Mouse (Mus musculus) hindbrain, embryonic 11.5 days (tissue): ENCODE measurements at regions not wholly inside any gene's neighbourhood (a gene's known extent, or its start where the extent isn't known, plus 50 kb on each side); places are given as distances from the start of the nearest gene placed in this dataset.

ENCODE experiments used
- ATAC-seq: fragments of 200-750 bp; cut with Nextera tagmentation; 2 replicates; pipeline ENCODE4 v1.8.0; 2017; ENCODE audit warnings: mild to moderate bottlenecking, moderate TSS enrichment, moderate library complexity; ENCODE audit not compliant: low FRiP score
- DNase-seq: peaks from one replicate; pipeline ENCODE4 v3.0.0-alpha.2; 2015; ENCODE audit warnings: low spot score
- H3K27ac ChIP-seq: fragments of 300-500 bp; sonication (generic); 2 replicates; pipeline ENCODE4 v1.5.1; 2014; ENCODE audit warnings: mild to moderate bottlenecking, low read depth, low read length
- H3K27me3 ChIP-seq: fragments of 300-500 bp; sonication (generic); 2 replicates; pipeline ENCODE4 v1.6.1; 2014; ENCODE audit warnings: mild to moderate bottlenecking, low read length, moderate library complexity, mixed read lengths; ENCODE audit not compliant: control insufficient read depth, insufficient read depth
- H3K36me3 ChIP-seq: fragments of 300-500 bp; sonication (generic); 2 replicates; pipeline ENCODE4 v1.6.1; 2014; ENCODE audit warnings: mild to moderate bottlenecking, low read length, moderate library complexity, mixed read lengths; ENCODE audit not compliant: control insufficient read depth, insufficient read depth
- H3K4me1 ChIP-seq: fragments of 300-500 bp; sonication (generic); replicated peaks from 2 replicates; pipeline ENCODE4 v1.6.1; 2014; ENCODE audit warnings: low read length, mixed read lengths; ENCODE audit not compliant: control insufficient read depth, insufficient read depth
- H3K4me2 ChIP-seq: fragments of 300-500 bp; sonication (generic); replicated peaks from 2 replicates; pipeline ENCODE4 v1.6.1; 2014; ENCODE audit warnings: mild to moderate bottlenecking, low read depth, low read length
- H3K4me3 ChIP-seq: fragments of 300-500 bp; sonication (generic); 2 replicates; pipeline ENCODE4 v1.5.1; 2014; ENCODE audit warnings: low read depth, low read length
- H3K9ac ChIP-seq: fragments of 300-500 bp; sonication (generic); 2 replicates; pipeline ENCODE4 v1.6.1; 2014; ENCODE audit warnings: low read depth, low read length
- H3K9me3 ChIP-seq: fragments of 300-500 bp; sonication (generic); 2 replicates; pipeline ENCODE4 v1.6.1; 2016; ENCODE audit warnings: low read length; ENCODE audit not compliant: control insufficient read depth
- WGBS: fragments of 180-500 bp; shearing (Covaris S2); extraction: QIAGEN DNeasy Blood & Tissue Kit; methylation state at CpG from one replicate; pipeline ENCODE4 v1.1.7; 2014; 5-methylcytosine and 5-hydroxymethylcytosine counted together

DNA sequence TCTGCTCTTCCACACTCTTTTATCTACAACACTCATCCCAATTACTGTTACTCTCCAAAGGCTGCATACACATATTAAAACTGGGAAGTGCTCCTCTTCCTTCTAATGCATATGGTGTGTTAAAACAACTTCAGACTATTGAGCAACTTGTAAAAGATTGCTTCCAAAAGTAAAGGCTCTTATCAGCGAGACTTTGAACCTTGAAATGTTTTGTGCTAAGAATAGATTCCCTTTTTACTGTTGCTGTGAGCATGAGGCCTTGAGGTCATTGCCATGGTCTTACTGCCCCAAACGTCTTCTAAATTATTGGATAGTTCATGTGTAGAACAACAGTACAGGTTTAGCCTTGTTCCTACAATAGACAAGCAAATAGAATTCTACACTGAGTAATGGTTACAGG, 281.6 kb upstream of the Lcorl start:
- H3K4me3 ChIP-seq = no peak overlapping the region
- 77% methylated on average over 2 of the region's 2 CpGs for WGBS
- DNase-seq = no peak

DNA sequence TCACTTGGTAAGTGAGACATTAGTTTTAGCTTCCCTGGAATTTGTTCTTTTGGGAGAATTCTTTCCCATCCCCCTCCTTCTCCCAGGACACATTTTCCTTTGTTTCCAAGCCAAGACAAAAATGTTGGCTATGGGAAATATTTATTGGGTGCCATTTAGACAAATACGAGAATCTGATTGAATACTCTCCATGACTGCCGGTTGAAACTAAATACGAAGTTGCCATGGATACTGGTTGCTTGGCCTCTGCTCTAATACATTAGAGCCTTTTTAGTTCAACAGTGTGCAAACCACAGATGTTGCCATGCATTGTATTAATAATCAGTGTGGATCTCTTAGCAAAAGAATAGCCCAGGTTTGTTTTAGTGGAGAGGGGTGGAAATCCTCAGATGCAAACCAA, 280.3 kb upstream of the Lcorl start:
- ATAC-seq = peak; percentile 85
- H3K4me3 ChIP-seq = no peak overlapping the region
- no peak overlapping the region for H3K4me2 ChIP-seq
- no peaks in the 10 kb centered on the region for H3K36me3 ChIP-seq
- H3K4me1 ChIP-seq = no peaks in the 10 kb centered on the region
- no peaks in the 10 kb centered on the region for H3K27me3 ChIP-seq
- DNase-seq = peak; percentile 10
- H3K9ac ChIP-seq = no peak overlapping the region
- no peak overlapping the region for H3K27ac ChIP-seq
- no peaks in the 10 kb centered on the region for H3K9me3 ChIP-seq
- 35% methylated on average over 3 of the region's 3 CpGs for WGBS

More for the DNA sequence above, 281.6 kb upstream of the Lcorl start:
- Histone ChIP-seq H3K9ac (no peak overlapping the region), H3K27me3 (no peaks in the 10 kb centered on the region), H3K36me3 (no peaks in the 10 kb centered on the region), H3K4me2 (no peak overlapping the region), H3K4me1 (no peaks in the 10 kb centered on the region), H3K9me3 (no peaks in the 10 kb centered on the region), H3K27ac (no peak overlapping the region)
- no peak for ATAC-seq

DNA sequence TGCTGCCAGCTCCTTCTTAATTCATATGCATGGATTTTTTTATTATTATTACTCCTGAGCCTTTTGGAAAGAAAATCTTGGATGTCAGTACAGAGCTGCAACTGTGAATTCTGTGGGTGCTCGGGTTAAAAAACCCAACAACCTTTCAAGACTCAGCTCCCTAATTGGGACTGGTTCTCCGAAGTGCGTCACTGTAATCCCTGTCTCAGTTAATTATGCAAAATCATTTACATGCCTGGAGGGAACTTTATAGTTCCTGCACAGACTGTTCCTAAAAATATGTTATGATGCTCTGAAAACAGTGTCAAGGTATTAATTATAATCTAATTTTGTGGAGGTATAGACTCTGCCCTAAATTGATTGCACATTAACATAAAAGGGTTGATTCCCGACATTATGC, 250.6 kb upstream of the Lcorl start:
- no peak overlapping the region for H3K27ac ChIP-seq
- no peaks in the 10 kb centered on the region for H3K27me3 ChIP-seq
- DNase-seq (no peak), ATAC-seq (no peak)
- H3K9me3 ChIP-seq = no peaks in the 10 kb centered on the region
- no peak overlapping the region for H3K4me3 ChIP-seq
- H3K4me2 ChIP-seq = no peak overlapping the region
- H3K4me1 ChIP-seq = no peaks in the 10 kb centered on the region
- H3K36me3 ChIP-seq = no peaks in the 10 kb centered on the region
- no peak overlapping the region for H3K9ac ChIP-seq
- 89% methylated on average over 4 of the region's 4 CpGs for WGBS

- H3K27ac ChIP-seq = no peak overlapping the region
- no peak overlapping the region for H3K4me3 ChIP-seq
- no peak overlapping the region for H3K9ac ChIP-seq
- H3K9me3 ChIP-seq = no peaks in the 10 kb centered on the region
- H3K27me3 ChIP-seq = no peaks in the 10 kb centered on the region
- H3K4me1 ChIP-seq = no peaks in the 10 kb centered on the region
- ATAC-seq = no peak
- no peaks in the 10 kb centered on the region for H3K36me3 ChIP-seq
- 79% methylated on average over 4 of the region's 4 CpGs for WGBS
- DNase-seq = no peak
- H3K4me2 ChIP-seq = no peak overlapping the region
Observed at GRCm38 (mm10) chr5:46103350-46103749, 245.9 kb upstream of the Lcorl start.

GRCm38 (mm10) chr5:46092549-46092948, 235.1 kb upstream of the Lcorl start:
- DNase-seq (no peak), ATAC-seq (no peak)
- no peak overlapping the region for H3K9ac ChIP-seq
- 81% methylated on average over 5 of the region's 5 CpGs for WGBS
- no peaks in the 10 kb centered on the region for H3K36me3 ChIP-seq
- no peak overlapping the region for H3K27ac ChIP-seq
- no peaks in the 10 kb centered on the region for H3K9me3 ChIP-seq
- no peaks in the 10 kb centered on the region for H3K27me3 ChIP-seq
- no peak overlapping the region for H3K4me2 ChIP-seq
- no peak overlapping the region for H3K4me3 ChIP-seq
- H3K4me1 ChIP-seq = no peaks in the 10 kb centered on the region

DNA sequence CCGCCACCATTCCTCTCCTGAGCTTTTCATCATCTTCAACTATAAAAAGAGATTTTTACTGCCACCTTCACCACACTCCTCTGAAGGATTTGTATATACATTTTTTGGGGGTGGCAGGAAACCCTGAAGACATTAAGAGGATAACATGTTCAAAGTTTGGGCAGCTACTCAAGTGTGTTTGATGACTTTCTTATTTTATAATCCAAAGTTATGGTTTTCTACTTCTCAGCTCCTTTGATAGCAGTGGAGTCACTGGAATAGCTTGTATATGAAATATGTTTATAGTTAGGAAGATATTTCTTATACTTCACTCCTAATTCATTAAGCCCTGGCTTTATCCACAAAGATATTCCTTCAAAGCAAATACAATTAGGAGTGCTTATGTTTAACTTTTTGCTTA, 229.5 kb upstream of the Lcorl start:
- ATAC-seq = no peak
- 94% methylated on average over 1 of the region's 1 CpGs for WGBS

GRCm38 (mm10) chr5:46083293-46083692, 225.9 kb upstream of the Lcorl start:
- Histone ChIP-seq H3K4me2 (no peak overlapping the region), H3K27ac (no peak overlapping the region), H3K36me3 (no peaks in the 10 kb centered on the region), H3K4me3 (no peak overlapping the region), H3K9ac (no peak overlapping the region), H3K27me3 (no peaks in the 10 kb centered on the region), H3K4me1 (no peaks in the 10 kb centered on the region), H3K9me3 (no peaks in the 10 kb centered on the region)
- DNase-seq (no peak), ATAC-seq (no peak)
- WGBS = 86% methylated on average over 2 of the region's 2 CpGs

More for the DNA sequence above, 229.5 kb upstream of the Lcorl start:
- Histone ChIP-seq H3K9me3 (no peaks in the 10 kb centered on the region), H3K4me2 (no peak overlapping the region), H3K27me3 (no peaks in the 10 kb centered on the region), H3K27ac (no peak overlapping the region), H3K4me3 (no peak overlapping the region), H3K4me1 (no peaks in the 10 kb centered on the region), H3K36me3 (no peaks in the 10 kb centered on the region), H3K9ac (no peak overlapping the region)
- DNase-seq = no peak

GRCm38 (mm10) chr5:46073744-46074143, 216.3 kb upstream of the Lcorl start:
- Histone ChIP-seq H3K36me3 (no peaks in the 10 kb centered on the region), H3K4me1 (no peaks in the 10 kb centered on the region), H3K4me2 (no peak overlapping the region), H3K9me3 (no peaks in the 10 kb centered on the region), H3K9ac (no peak overlapping the region), H3K4me3 (no peak overlapping the region), H3K27ac (no peak overlapping the region), H3K27me3 (no peaks in the 10 kb centered on the region)
- WGBS = 87% methylated on average over 1 of the region's 1 CpGs
- no peak for ATAC-seq
- DNase-seq = no peak

GRCm38 (mm10) chr5:46073136-46073535, 215.7 kb upstream of the Lcorl start:
- H3K9ac ChIP-seq = no peak overlapping the region
- no peaks in the 10 kb centered on the region for H3K4me1 ChIP-seq
- DNase-seq (no peak), ATAC-seq (no peak)
- H3K27ac ChIP-seq = no peak overlapping the region
- no peak overlapping the region for H3K4me2 ChIP-seq
- no peaks in the 10 kb centered on the region for H3K36me3 ChIP-seq
- no peaks in the 10 kb centered on the region for H3K27me3 ChIP-seq
- WGBS = 73% methylated on average over 4 of the region's 4 CpGs
- no peaks in the 10 kb centered on the region for H3K9me3 ChIP-seq
- H3K4me3 ChIP-seq = no peak overlapping the region
